Mouse (Mus musculus): ENCODE results near the gene Cd320. TPM values are rescaled to one million over a fixed set of nuclear protein-coding genes. Genes with fewer than 3 reads are reported as not detected.

Gene Cd320
- polyA plus RNA-seq, 1 experiment: 32.9 TPM

GRCm38 (mm10) chr17:33807181-33807888 is 35.6 kb upstream of the Cd320 start:
- TF ChIP-seq CTCF (IDR thresholded peaks at IDR 0.05; ENCODE audit: borderline replicate concordance, control insufficient read depth, extremely low read depth, insufficient read depth, low read length, poor library complexity) (no peak), POLR2A (IDR thresholded peaks at IDR 0.05; ENCODE audit: control insufficient read depth, extremely low read depth, insufficient read depth, low read length, poor library complexity) (no peak)
- H3K27ac ChIP-seq (ENCODE audit: control insufficient read depth, insufficient read depth, low read length): no peak overlapping the region
- no peak overlapping the region for H3K4me3 ChIP-seq (ENCODE audit: control insufficient read depth, insufficient read depth, low read length)
- no peaks in the 10 kb centered on the region for H3K36me3 ChIP-seq (ENCODE audit: control insufficient read depth, insufficient read depth, low read length)
- peaks cover 4% of the 10 kb centered on the region; the same call in 1 of the 2 replicates for H3K27me3 ChIP-seq (ENCODE audit: control insufficient read depth, insufficient read depth, low read length)
- DNase-seq: no peak
- WGBS: 71% methylated on average over 8 of the region's 9 CpGs
- H3K4me1 ChIP-seq (replicated peaks; ENCODE audit: control insufficient read depth, insufficient read depth, low read length): peaks cover 6% of the 10 kb centered on the region; the same call in 1 of the 2 replicates

- H3K27me3 ChIP-seq (ENCODE audit: control insufficient read depth, insufficient read depth, low read length): peaks cover 4% of the 10 kb centered on the region; the same call in 1 of the 2 replicates
- H3K4me1 ChIP-seq (replicated peaks; ENCODE audit: control insufficient read depth, insufficient read depth, low read length): peaks cover 6% of the 10 kb centered on the region; the same call in 1 of the 2 replicates
- 12% methylated on average over 10 of the region's 10 CpGs for WGBS
- no peaks in the 10 kb centered on the region for H3K36me3 ChIP-seq (ENCODE audit: control insufficient read depth, insufficient read depth, low read length)
- H3K4me3 ChIP-seq (ENCODE audit: control insufficient read depth, insufficient read depth, low read length): no peak overlapping the region
- no peak overlapping the region for H3K27ac ChIP-seq (ENCODE audit: control insufficient read depth, insufficient read depth, low read length)
- no peak for DNase-seq
- TF ChIP-seq POLR2A (IDR thresholded peaks at IDR 0.05; ENCODE audit: control insufficient read depth, extremely low read depth, insufficient read depth, low read length, poor library complexity): no peak
- no peak for TF ChIP-seq CTCF (IDR thresholded peaks at IDR 0.05; ENCODE audit: borderline replicate concordance, control insufficient read depth, extremely low read depth, insufficient read depth, low read length, poor library complexity)
These were observed 34.7 kb upstream of the Cd320 start for GRCm38 (mm10) chr17:33808192-33808591.

- Histone ChIP-seq H3K4me3 (ENCODE audit: control insufficient read depth, insufficient read depth, low read length) (peak within 1 kb of the TSS; percentile 16), H3K27me3 (ENCODE audit: control insufficient read depth, insufficient read depth, low read length) (peaks cover 4% of the 10 kb centered on the region; the same call in 1 of the 2 replicates), H3K4me1 (replicated peaks; ENCODE audit: control insufficient read depth, insufficient read depth, low read length) (peaks cover 6% of the 10 kb centered on the region; the same call in 1 of the 2 replicates), H3K27ac (ENCODE audit: control insufficient read depth, insufficient read depth, low read length) (no peak within 1 kb of the TSS), H3K36me3 (ENCODE audit: control insufficient read depth, insufficient read depth, low read length) (no peaks in the 10 kb centered on the region)
- TF ChIP-seq POLR2A (IDR thresholded peaks at IDR 0.05; ENCODE audit: control insufficient read depth, extremely low read depth, insufficient read depth, low read length, poor library complexity): no peak
- no peak for TF ChIP-seq CTCF (IDR thresholded peaks at IDR 0.05; ENCODE audit: borderline replicate concordance, control insufficient read depth, extremely low read depth, insufficient read depth, low read length, poor library complexity)
- DNase-seq: peak; percentile 85
- 3% methylated on average over 36 of the region's 36 CpGs for WGBS
These were observed 32.4 kb upstream of the Cd320 start, which contains the start of gene Kank3 for GRCm38 (mm10) chr17:33810334-33811141. Kank3 (plus strand) TSS chr17:33810519.

- 41% methylated on average over 7 of the region's 7 CpGs for WGBS
- Histone ChIP-seq H3K27ac (ENCODE audit: control insufficient read depth, insufficient read depth, low read length) (no peak overlapping the region), H3K36me3 (ENCODE audit: control insufficient read depth, insufficient read depth, low read length) (no peaks in the 10 kb centered on the region), H3K27me3 (ENCODE audit: control insufficient read depth, insufficient read depth, low read length) (peaks cover 4% of the 10 kb centered on the region; the same call in 1 of the 2 replicates), H3K4me3 (ENCODE audit: control insufficient read depth, insufficient read depth, low read length) (no peak overlapping the region; the same call in 1 of the 2 replicates), H3K4me1 (replicated peaks; ENCODE audit: control insufficient read depth, insufficient read depth, low read length) (peaks cover 6% of the 10 kb centered on the region; the same call in 1 of the 2 replicates)
- DNase-seq: no peak
- TF ChIP-seq CTCF (IDR thresholded peaks at IDR 0.05; ENCODE audit: borderline replicate concordance, control insufficient read depth, extremely low read depth, insufficient read depth, low read length, poor library complexity) (no peak), POLR2A (IDR thresholded peaks at IDR 0.05; ENCODE audit: control insufficient read depth, extremely low read depth, insufficient read depth, low read length, poor library complexity) (no peak)
These were observed 31.8 kb upstream of the Cd320 start for GRCm38 (mm10) chr17:33811142-33811516.

GRCm38 (mm10) chr17:33812475-33812874 is 30.4 kb upstream of the Cd320 start:
- no peak for TF ChIP-seq CTCF (IDR thresholded peaks at IDR 0.05; ENCODE audit: borderline replicate concordance, control insufficient read depth, extremely low read depth, insufficient read depth, low read length, poor library complexity)
- no peak for TF ChIP-seq POLR2A (IDR thresholded peaks at IDR 0.05; ENCODE audit: control insufficient read depth, extremely low read depth, insufficient read depth, low read length, poor library complexity)
- Histone ChIP-seq H3K27ac (ENCODE audit: control insufficient read depth, insufficient read depth, low read length) (no peak overlapping the region), H3K4me1 (replicated peaks; ENCODE audit: control insufficient read depth, insufficient read depth, low read length) (peaks cover 10% of the 10 kb centered on the region), H3K36me3 (ENCODE audit: control insufficient read depth, insufficient read depth, low read length) (no peaks in the 10 kb centered on the region), H3K27me3 (ENCODE audit: control insufficient read depth, insufficient read depth, low read length) (peaks cover 4% of the 10 kb centered on the region; the same call in 1 of the 2 replicates), H3K4me3 (ENCODE audit: control insufficient read depth, insufficient read depth, low read length) (no peak overlapping the region)
- no peak for DNase-seq
- WGBS: 44% methylated on average over 3 of the region's 3 CpGs

GRCm38 (mm10) chr17:33812990-33813389 is 29.9 kb upstream of the Cd320 start:
- 63% methylated on average over 4 of the region's 4 CpGs for WGBS
- H3K27ac ChIP-seq (ENCODE audit: control insufficient read depth, insufficient read depth, low read length): no peak overlapping the region
- no peak for DNase-seq
- peaks cover 4% of the 10 kb centered on the region; the same call in 1 of the 2 replicates for H3K27me3 ChIP-seq (ENCODE audit: control insufficient read depth, insufficient read depth, low read length)
- no peak for TF ChIP-seq POLR2A (IDR thresholded peaks at IDR 0.05; ENCODE audit: control insufficient read depth, extremely low read depth, insufficient read depth, low read length, poor library complexity)
- TF ChIP-seq CTCF (IDR thresholded peaks at IDR 0.05; ENCODE audit: borderline replicate concordance, control insufficient read depth, extremely low read depth, insufficient read depth, low read length, poor library complexity): no peak
- H3K4me3 ChIP-seq (ENCODE audit: control insufficient read depth, insufficient read depth, low read length): no peak overlapping the region
- H3K36me3 ChIP-seq (ENCODE audit: control insufficient read depth, insufficient read depth, low read length): no peaks in the 10 kb centered on the region
- H3K4me1 ChIP-seq (replicated peaks; ENCODE audit: control insufficient read depth, insufficient read depth, low read length): peaks cover 13% of the 10 kb centered on the region

Data from thymus, adult 2 months (tissue).